Mouse (Mus musculus): ENCODE measurements around the gene Olfr1348.
"Not testable (repeated sequence)": the region's sequence is repeated elsewhere in the genome, so short reads cannot be mapped to it uniquely, and the experiment has no call there.

Gene Olfr1348

DNA sequence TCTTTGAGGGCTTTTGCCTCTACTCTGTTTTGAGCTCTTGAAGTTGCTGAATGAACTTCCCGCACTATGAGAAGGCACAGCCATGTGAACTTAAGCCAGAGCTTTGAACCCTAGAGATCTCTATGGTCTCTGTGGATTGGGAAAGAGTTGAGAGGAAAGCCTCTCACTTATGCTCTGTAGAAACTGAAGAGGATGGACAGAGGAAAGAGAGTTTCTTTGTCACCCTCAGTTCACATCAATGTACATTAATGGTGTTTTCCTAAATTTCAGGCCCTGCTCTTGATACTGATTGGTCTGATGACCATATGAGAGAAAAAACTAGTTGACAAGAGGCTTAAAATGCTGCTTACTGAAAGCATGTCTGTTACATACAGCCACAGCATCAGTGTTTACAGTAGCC lies at the start of gene Olfr1348:
TSS of gene Olfr1348 (minus strand) at position 101 of the 400 bp plus-strand sequence.
- no peak for DNase-seq (ENCODE audit: low read depth, low spot score)

GRCm38 (mm10) chr7:6526141-6526540 lies 17.6 kb upstream of the Olfr1348 start:
- DNase-seq (ENCODE audit: low read depth, low spot score), result peak; percentile 61

GRCm38 (mm10) chr7:6525001-6525400 lies 16.5 kb upstream of the Olfr1348 start:
- peak; percentile 78 for DNase-seq (ENCODE audit: low read depth, low spot score)

DNA sequence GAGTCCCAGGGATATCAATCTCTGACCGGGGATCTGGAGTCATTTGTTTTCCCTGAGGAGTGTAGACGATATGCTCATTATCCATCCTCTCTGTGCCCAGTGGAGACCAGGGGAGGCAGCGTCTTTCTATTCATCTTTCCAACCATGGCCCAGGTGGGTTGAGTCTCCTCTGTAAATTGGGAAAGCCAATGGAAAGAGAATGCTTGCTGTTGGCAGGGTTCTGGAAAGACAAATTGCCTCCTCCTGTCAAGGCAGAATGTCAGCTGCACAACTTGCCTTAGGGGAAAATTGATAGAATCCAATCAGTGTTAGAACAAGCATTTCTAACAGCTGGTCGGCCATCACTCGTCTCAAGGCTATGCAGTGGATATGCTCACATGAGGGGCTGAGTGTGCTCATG lies 14.3 kb upstream of the Olfr1348 start, which contains the start of gene Olfr1349:
TSS of gene Olfr1349 (minus strand) at position 101 of the 400 bp plus-strand sequence.
- no peak for DNase-seq (ENCODE audit: low read depth, low spot score)

- no peak for DNase-seq (ENCODE audit: low read depth, low spot score)
Measured at GRCm38 (mm10) chr7:6521666-6522065, 13.1 kb upstream of the Olfr1348 start.

DNA sequence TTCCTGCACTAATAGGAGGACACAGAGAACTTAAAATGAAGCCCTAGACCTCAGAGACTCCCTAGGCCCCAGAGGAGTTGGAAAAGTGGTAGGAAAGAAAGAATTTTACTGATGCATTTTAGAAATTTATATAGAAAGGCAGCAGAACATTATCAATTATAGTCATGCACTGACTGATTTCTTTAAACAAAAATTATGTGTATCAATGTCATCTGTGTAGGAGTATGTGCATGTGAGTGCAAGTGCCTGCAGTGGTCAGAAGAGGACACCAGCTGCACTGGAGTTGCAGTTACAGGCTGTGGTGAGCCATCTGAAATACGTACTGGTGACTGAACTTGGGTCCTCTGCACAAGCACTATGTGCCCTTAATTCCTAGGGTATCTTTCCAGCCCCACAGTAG lies 8.9 kb downstream of the Olfr1348 start, which contains the start of gene Olfr1347:
TSS of gene Olfr1347 (minus strand) at position 101 of the 400 bp plus-strand sequence.
- DNase-seq (ENCODE audit: low read depth, low spot score), result no peak

DNA sequence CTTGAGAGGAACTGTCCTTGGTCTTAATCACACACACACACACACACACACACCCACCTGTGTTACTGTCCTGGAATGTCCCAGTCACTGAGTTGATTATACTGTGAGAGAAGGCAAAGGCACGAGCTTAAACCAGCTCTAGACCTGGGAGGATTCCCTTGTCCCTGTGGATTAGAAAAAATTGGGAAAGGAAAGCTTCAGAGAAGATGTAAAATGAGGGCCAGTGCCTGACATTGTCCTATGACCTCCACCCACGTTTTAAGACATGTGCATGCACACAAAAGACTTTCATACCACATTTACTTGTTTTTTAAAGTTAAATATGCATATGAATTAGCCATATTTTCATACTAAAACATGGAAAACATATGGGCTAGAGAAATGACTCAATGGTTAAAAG lies 21.7 kb downstream of the Olfr1348 start, which contains the start of gene Olfr5:
TSS of gene Olfr5 (minus strand) at position 101 of the 400 bp plus-strand sequence.
- no peak for DNase-seq (ENCODE audit: low read depth, low spot score)

DNA sequence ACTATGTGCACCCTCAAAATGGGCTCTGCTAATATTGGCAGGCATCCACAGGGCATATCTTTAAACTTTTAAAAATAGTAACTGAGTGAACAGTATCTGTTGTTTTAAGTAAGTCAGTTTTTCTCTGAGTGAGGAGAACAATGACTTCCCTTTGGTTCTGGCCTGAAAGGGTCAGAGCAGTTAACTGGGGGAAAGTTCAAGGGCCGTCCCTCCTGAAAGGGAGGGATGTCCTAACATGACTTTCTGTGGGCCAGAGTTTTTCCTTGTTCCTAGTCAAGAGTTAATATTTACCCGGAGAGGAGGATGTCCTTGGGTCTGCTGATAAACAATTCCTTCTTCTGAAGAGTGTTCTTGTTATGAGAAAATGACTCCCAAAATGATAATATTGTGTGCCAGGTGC lies 30.9 kb downstream of the Olfr1348 start:
- not testable (repeated sequence) for DNase-seq (ENCODE audit: low read depth, low spot score)

- DNase-seq (ENCODE audit: low read depth, low spot score), result no peak
Measured at GRCm38 (mm10) chr7:6466951-6467350, 41.6 kb downstream of the Olfr1348 start, which contains the start of gene Olfr1346. Gene Olfr1346, plus strand, starts transcription at chr7:6467101.

DNA sequence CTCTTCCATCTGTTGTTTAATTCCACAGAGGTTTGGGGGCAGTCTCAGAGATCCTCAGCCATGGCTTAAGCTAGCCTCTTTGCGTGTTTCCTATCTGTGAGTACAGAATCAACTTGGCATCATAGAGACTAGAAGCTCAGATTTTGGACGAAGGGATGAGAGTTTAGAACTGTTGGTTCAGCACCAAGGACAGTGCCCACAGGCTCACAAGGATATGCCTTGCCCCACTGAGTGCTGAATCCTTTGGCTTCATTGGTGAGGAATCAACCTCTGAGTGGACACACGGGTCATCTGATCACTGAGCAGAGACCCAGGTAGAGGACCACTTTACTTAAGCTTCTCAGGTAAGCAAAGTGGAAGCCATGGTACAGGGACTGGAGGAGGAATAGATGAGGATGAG lies 52.1 kb downstream of the Olfr1348 start:
- peak; percentile 48 for DNase-seq (ENCODE audit: low read depth, low spot score)

DNA sequence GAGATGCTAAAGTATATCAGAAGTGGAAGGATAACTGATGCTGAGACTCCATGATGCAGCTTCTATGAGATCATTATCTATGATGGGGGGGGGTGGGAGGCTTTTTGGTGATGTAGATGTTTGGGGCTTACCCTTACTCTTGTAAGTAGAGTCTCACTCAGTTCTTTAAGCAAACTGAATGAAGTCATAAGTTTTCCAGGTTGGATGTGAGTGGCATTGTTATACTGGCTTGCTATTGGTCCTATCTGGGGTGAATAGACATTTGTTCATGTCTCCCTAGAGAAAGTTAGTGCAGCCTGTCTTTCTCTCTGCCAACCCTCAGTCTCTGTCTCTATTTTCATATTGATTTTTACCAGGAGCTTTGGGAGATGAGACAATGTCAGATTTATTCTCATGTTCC lies 52.7 kb downstream of the Olfr1348 start, which contains the start of gene Olfr1336:
TSS of gene Olfr1336 (plus strand) at position 301 of the 400 bp plus-strand sequence.
- no peak for DNase-seq (ENCODE audit: low read depth, low spot score)
